8 mouse cellular contexts compared by ENCODE assay signal in genomic region chr12:58924025-58924424, GRCm38 (mm10).
DNase-seq lines count a peak whose midpoint lies in the region.

No protein-coding gene starts in this region.

- DNase-seq in heart, postnatal 4 days: peak; percentile 42
- DNase-seq in heart, postnatal 25 days (ENCODE audit: low spot score): no peak
- DNase-seq in 416B (ENCODE audit: low read depth): peak; percentile 54
- DNase-seq in adrenal gland, adult 2 months: peak; percentile 30
- DNase-seq in frontal cortex, postnatal 10 days (ENCODE audit: low spot score in 2 of 2): peak; percentile 25 to 61
- peak; percentile 10 to 80 for DNase-seq in left cerebral cortex, adult 9 months (ENCODE audit: low spot score in 2 of 2)
- peak; percentile 62 for DNase-seq in right cerebral cortex, postnatal 14 days
- no peak for DNase-seq in urinary bladder, adult 2 months (ENCODE audit: low spot score)

- intact Hi-C loops in heart, postnatal 25 days (cut with DNase I): no loop called here

Comparison
In these comparisons a context has a peak if more than half of its experiments do, and no peak if none do; other contexts are left out.
1. DNase-seq: peak in heart, postnatal 4 days (single experiment), 416B (single experiment), adrenal gland, adult 2 months (single experiment), frontal cortex, postnatal 10 days (2 of 2), left cerebral cortex, adult 9 months (2 of 2) and right cerebral cortex, postnatal 14 days (single experiment); none in heart, postnatal 25 days (single experiment) and urinary bladder, adult 2 months (single experiment).